Mouse (Mus musculus) heart, embryonic 14.5 days (tissue): ENCODE data around the gene Taf6. TPM values are rescaled to one million over a fixed set of nuclear protein-coding genes. Genes with fewer than 3 reads are reported as not detected.

Experiments
- ATAC-seq: fragments of 200-750 bp; cut with Nextera tagmentation; 2 replicates; pipeline ENCODE4 v1.8.0; 2017; ENCODE audit warnings: low read depth, moderate TSS enrichment; ENCODE audit not compliant: insufficient number of reproducible peaks, insufficient read depth, low FRiP score
- H3K27ac ChIP-seq, 2 experiments: fragments of 200-500 bp in 1 of 2; fragments of 300-500 bp in 1 of 2; sonication (generic) in 1 of 2; replicated peaks in 1 of 2; 2 replicates each; pipeline ENCODE4 v1.5.1; 2012 to 2014; ENCODE audit warnings: low read depth in 2 of 2, low read length in 2 of 2, control low read depth in 1 of 2, mild to moderate bottlenecking in 1 of 2, mixed read lengths in 1 of 2; ENCODE audit not compliant: control insufficient read depth in 1 of 2, insufficient read depth in 1 of 2
- H3K27me3 ChIP-seq: fragments of 300-500 bp; sonication (generic); 2 replicates; pipeline ENCODE4 v1.6.1; 2014; ENCODE audit warnings: mild to moderate bottlenecking, low read length, control low read depth; ENCODE audit not compliant: control insufficient read depth, insufficient read depth
- H3K36me3 ChIP-seq: fragments of 300-500 bp; sonication (generic); 2 replicates; pipeline ENCODE4 v1.6.1; 2014; ENCODE audit warnings: mild to moderate bottlenecking, control low read depth, low read length, mixed read lengths; ENCODE audit not compliant: control insufficient read depth, insufficient read depth
- H3K4me1 ChIP-seq, 2 experiments: fragments of 200-500 bp in 1 of 2; fragments of 300-500 bp in 1 of 2; sonication (generic) in 1 of 2; 2 replicates each; pipeline ENCODE4 v1.6.1; 2012 to 2014; ENCODE audit warnings: low read length in 2 of 2, control low read depth in 1 of 2, mixed read lengths in 1 of 2; ENCODE audit not compliant: control insufficient read depth in 2 of 2, insufficient read depth in 2 of 2
- H3K4me2 ChIP-seq: fragments of 300-500 bp; sonication (generic); 2 replicates; pipeline ENCODE4 v1.6.1; 2014; ENCODE audit warnings: mild to moderate bottlenecking, low read length
- H3K4me3 ChIP-seq, 2 experiments: fragments of 200-500 bp in 1 of 2; fragments of 300-500 bp in 1 of 2; sonication (generic) in 1 of 2; 2 replicates each; pipeline ENCODE4 v1.5.1; 2012 to 2014; ENCODE audit warnings: low read length in 2 of 2, mild to moderate bottlenecking in 2 of 2, control low read depth in 1 of 2, low read depth in 1 of 2, moderate library complexity in 1 of 2; ENCODE audit not compliant: control insufficient read depth in 1 of 2, insufficient read depth in 1 of 2
- H3K9ac ChIP-seq: fragments of 300-500 bp; sonication (generic); 2 replicates; pipeline ENCODE4 v1.6.1; 2014; ENCODE audit warnings: mild to moderate bottlenecking, low read length
- H3K9me3 ChIP-seq: fragments of 300-500 bp; sonication (generic); 2 replicates; pipeline ENCODE4 v1.6.1; 2016; ENCODE audit warnings: low read length, control low read depth; ENCODE audit not compliant: control insufficient read depth
- WGBS: fragments of 180-500 bp; shearing (Covaris S2); extraction: QIAGEN DNeasy Blood & Tissue Kit; methylation state at CpG from one replicate; pipeline ENCODE4 v1.1.7; 2014; 5-methylcytosine and 5-hydroxymethylcytosine counted together
- polyA plus RNA-seq: library from polyadenylated mRNA; unstranded; fragments of >200 nt; fragmentation: Nextera tagmentation; extraction: Ambion mirVana; gene quantifications from 2 replicates; pipeline ENCODE4 v1.2.1, GENCODE M21; 2014

Gene Taf6
- 65.2 and 66.0 TPM in 2 replicates for polyA plus RNA-seq

- H3K27ac ChIP-seq = peak within 1 kb of the TSS; percentile 65 to 74
- peak within 1 kb of the TSS; percentile 72 for H3K4me2 ChIP-seq
- WGBS = under 1% methylated on average over 31 of the region's 31 CpGs
- no peaks in the 10 kb centered on the region for H3K27me3 ChIP-seq
- peak within 1 kb of the TSS; percentile 73 to 91 for H3K4me3 ChIP-seq
- H3K9me3 ChIP-seq = no peaks in the 10 kb centered on the region
- H3K36me3 ChIP-seq = peaks cover 36% of the 10 kb centered on the region
- peak within 1 kb of the TSS; percentile 84 for H3K9ac ChIP-seq
- H3K4me1 ChIP-seq = peaks cover 5 to 11% of the 10 kb centered on the region in 2 experiments; a peak in 2 of 4 replicates
- ATAC-seq = peak; percentile 87
Measured at GRCm38 (mm10) chr5:138186950-138187638, at the start of gene Taf6, which contains the start of gene Cnpy4. TSS of gene Taf6 (minus strand) at chr5:138187451. TSS of gene Cnpy4 (plus strand) at chr5:138187485.

- Histone ChIP-seq H3K9me3 (no peaks in the 10 kb centered on the region), H3K4me1 (no peaks in the 10 kb centered on the region), H3K4me2 (no peak overlapping the region), H3K27ac (no peak overlapping the region), H3K36me3 (no peaks in the 10 kb centered on the region), H3K9ac (no peak overlapping the region), H3K4me3 (no peak overlapping the region), H3K27me3 (no peaks in the 10 kb centered on the region)
- ATAC-seq = no peak
Measured at GRCm38 (mm10) chr5:138234224-138234623, 47.0 kb upstream of the Taf6 start.

GRCm38 (mm10) chr5:138233778-138234177 lies 46.5 kb upstream of the Taf6 start:
- 71% methylated on average over 2 of the region's 2 CpGs for WGBS
- no peak for ATAC-seq
- Histone ChIP-seq H3K9me3 (no peaks in the 10 kb centered on the region), H3K4me3 (no peak overlapping the region), H3K4me2 (no peak overlapping the region), H3K9ac (no peak overlapping the region), H3K4me1 (no peaks in the 10 kb centered on the region), H3K27me3 (no peaks in the 10 kb centered on the region), H3K36me3 (no peaks in the 10 kb centered on the region), H3K27ac (no peak overlapping the region)

GRCm38 (mm10) chr5:138229511-138229910 lies 42.3 kb upstream of the Taf6 start:
- H3K27ac ChIP-seq = no peak overlapping the region
- no peaks in the 10 kb centered on the region for H3K27me3 ChIP-seq
- no peak overlapping the region for H3K4me2 ChIP-seq
- no peak overlapping the region for H3K9ac ChIP-seq
- H3K9me3 ChIP-seq = no peaks in the 10 kb centered on the region
- H3K4me1 ChIP-seq = no peaks in the 10 kb centered on the region
- 80% methylated on average over 3 of the region's 3 CpGs for WGBS
- H3K4me3 ChIP-seq = no peak overlapping the region
- no peak for ATAC-seq
- no peaks in the 10 kb centered on the region for H3K36me3 ChIP-seq

- no peaks in the 10 kb centered on the region for H3K36me3 ChIP-seq
- no peaks in the 10 kb centered on the region for H3K27me3 ChIP-seq
- no peak overlapping the region for H3K4me3 ChIP-seq
- WGBS = 43% methylated on average over 3 of the region's 3 CpGs
- no peaks in the 10 kb centered on the region for H3K4me1 ChIP-seq
- H3K9ac ChIP-seq = no peak overlapping the region
- H3K9me3 ChIP-seq = no peaks in the 10 kb centered on the region
- no peak overlapping the region for H3K4me2 ChIP-seq
- H3K27ac ChIP-seq = no peak overlapping the region
- ATAC-seq = no peak
Measured at GRCm38 (mm10) chr5:138228026-138228425, 40.8 kb upstream of the Taf6 start.

GRCm38 (mm10) chr5:138227367-138227766 lies 40.1 kb upstream of the Taf6 start:
- Histone ChIP-seq H3K9me3 (no peaks in the 10 kb centered on the region), H3K27me3 (no peaks in the 10 kb centered on the region), H3K4me1 (no peaks in the 10 kb centered on the region), H3K36me3 (no peaks in the 10 kb centered on the region), H3K27ac (no peak overlapping the region), H3K9ac (no peak overlapping the region), H3K4me3 (no peak overlapping the region), H3K4me2 (no peak overlapping the region)
- 43% methylated on average over 2 of the region's 2 CpGs for WGBS
- no peak for ATAC-seq

GRCm38 (mm10) chr5:138226491-138226890 lies 39.2 kb upstream of the Taf6 start:
- Histone ChIP-seq H3K9me3 (no peaks in the 10 kb centered on the region), H3K4me1 (no peaks in the 10 kb centered on the region), H3K36me3 (no peaks in the 10 kb centered on the region), H3K4me2 (no peak overlapping the region), H3K27ac (no peak overlapping the region), H3K27me3 (no peaks in the 10 kb centered on the region), H3K4me3 (no peak overlapping the region), H3K9ac (no peak overlapping the region)
- no peak for ATAC-seq
- WGBS = 66% methylated on average over 4 of the region's 4 CpGs

- H3K4me3 ChIP-seq = no peak within 1 kb of the TSS
- H3K4me1 ChIP-seq = no peaks in the 10 kb centered on the region
- 51% methylated on average over 2 of the region's 2 CpGs for WGBS
- no peaks in the 10 kb centered on the region for H3K36me3 ChIP-seq
- ATAC-seq = no peak
- no peaks in the 10 kb centered on the region for H3K9me3 ChIP-seq
- no peak within 1 kb of the TSS for H3K27ac ChIP-seq
- no peak within 1 kb of the TSS for H3K9ac ChIP-seq
- H3K4me2 ChIP-seq = no peak within 1 kb of the TSS
- no peaks in the 10 kb centered on the region for H3K27me3 ChIP-seq
Measured at GRCm38 (mm10) chr5:138225700-138226099, 38.4 kb upstream of the Taf6 start, which contains the start of gene Nxpe5. TSS of gene Nxpe5 (plus strand) at chr5:138225898.
